Mouse (Mus musculus): Measurements from ENCODE around the gene Carmil2.

The Carmil2 gene

GRCm38 (mm10) chr8:105685796-105686308, at the start of gene Carmil2:
Gene Carmil2, plus strand, starts transcription at chr8:105686274.
- DNase-seq (ENCODE audit: extremely low spot score, low read depth, low spot score): no peak

- DNase-seq (ENCODE audit: extremely low spot score, low read depth, low spot score): no peak
Observed at GRCm38 (mm10) chr8:105636963-105637510, 49.0 kb upstream of the Carmil2 start, which contains the start of gene Agrp. Gene Agrp, minus strand, starts transcription at chr8:105637393.

GRCm38 (mm10) chr8:105637601-105638041, 48.5 kb upstream of the Carmil2 start:
- DNase-seq (ENCODE audit: extremely low spot score, low read depth, low spot score): no peak

- no peak for DNase-seq (ENCODE audit: extremely low spot score, low read depth, low spot score)
Observed at GRCm38 (mm10) chr8:105638510-105638909, 47.6 kb upstream of the Carmil2 start.

- no peak for DNase-seq (ENCODE audit: extremely low spot score, low read depth, low spot score)
Observed at GRCm38 (mm10) chr8:105639835-105640234, 46.2 kb upstream of the Carmil2 start.

- DNase-seq (ENCODE audit: extremely low spot score, low read depth, low spot score): no peak
Observed at GRCm38 (mm10) chr8:105640511-105640910, 45.6 kb upstream of the Carmil2 start.

GRCm38 (mm10) chr8:105645205-105645604, 40.9 kb upstream of the Carmil2 start:
- DNase-seq (ENCODE audit: extremely low spot score, low read depth, low spot score): no peak

- no peak for DNase-seq (ENCODE audit: extremely low spot score, low read depth, low spot score)
Observed at GRCm38 (mm10) chr8:105648929-105649328, 37.1 kb upstream of the Carmil2 start.

GRCm38 (mm10) chr8:105657641-105658040, 28.4 kb upstream of the Carmil2 start:
- no peak for DNase-seq (ENCODE audit: extremely low spot score, low read depth, low spot score)

- no peak for DNase-seq (ENCODE audit: extremely low spot score, low read depth, low spot score)
Observed at GRCm38 (mm10) chr8:105661167-105661566, 24.9 kb upstream of the Carmil2 start.

- no peak for DNase-seq (ENCODE audit: extremely low spot score, low read depth, low spot score)
Observed at GRCm38 (mm10) chr8:105677891-105678290, 8.2 kb upstream of the Carmil2 start.

- no peak for DNase-seq (ENCODE audit: extremely low spot score, low read depth, low spot score)
Observed at GRCm38 (mm10) chr8:105685325-105685724, 749 bp upstream of the Carmil2 start.

GRCm38 (mm10) chr8:105686551-105686950, 477 bp downstream of the Carmil2 start:
- DNase-seq (ENCODE audit: extremely low spot score, low read depth, low spot score): no peak

- DNase-seq (ENCODE audit: extremely low spot score, low read depth, low spot score): no peak
Observed at GRCm38 (mm10) chr8:105687512-105687911, 1.4 kb downstream of the Carmil2 start.

GRCm38 (mm10) chr8:105688242-105688752, 2.2 kb downstream of the Carmil2 start:
- no peak for DNase-seq (ENCODE audit: extremely low spot score, low read depth, low spot score)

- DNase-seq (ENCODE audit: extremely low spot score, low read depth, low spot score): no peak
Observed at GRCm38 (mm10) chr8:105689256-105689982, 3.3 kb downstream of the Carmil2 start.

- DNase-seq (ENCODE audit: extremely low spot score, low read depth, low spot score): no peak
Observed at GRCm38 (mm10) chr8:105689983-105690360, 3.9 kb downstream of the Carmil2 start.

GRCm38 (mm10) chr8:105690978-105691377, 4.9 kb downstream of the Carmil2 start:
- DNase-seq (ENCODE audit: extremely low spot score, low read depth, low spot score): no peak

GRCm38 (mm10) chr8:105692449-105693182, 6.5 kb downstream of the Carmil2 start:
- no peak for DNase-seq (ENCODE audit: extremely low spot score, low read depth, low spot score)

- no peak for DNase-seq (ENCODE audit: extremely low spot score, low read depth, low spot score)
Observed at GRCm38 (mm10) chr8:105693648-105694047, 7.6 kb downstream of the Carmil2 start.

GRCm38 (mm10) chr8:105694051-105694799, 8.2 kb downstream of the Carmil2 start:
- no peak for DNase-seq (ENCODE audit: extremely low spot score, low read depth, low spot score)

Data from hindlimb bud, embryonic 11.5 days (tissue).